Mouse (Mus musculus) forebrain, embryonic 11.5 days (tissue): ENCODE results near the gene Olfr1062. TPM values are rescaled to one million over a fixed set of nuclear protein-coding genes. Genes with fewer than 3 reads are reported as not detected.
"Not testable (repeated sequence)": the region's sequence is repeated elsewhere in the genome, so short reads cannot be mapped to it uniquely, and the experiment has no call there.

Experiments
- ATAC-seq: fragments of 200-750 bp; cut with Nextera tagmentation; replicated peaks from 2 replicates; pipeline ENCODE4 v1.8.0; 2017; ENCODE audit warnings: moderate TSS enrichment; ENCODE audit not compliant: low FRiP score
- DNase-seq: peaks from one replicate; pipeline ENCODE4 v3.0.0-alpha.2; 2017; ENCODE audit warnings: low spot score
- H3K27ac ChIP-seq: fragments of 300-500 bp; sonication (generic); 2 replicates; pipeline ENCODE4 v1.5.1; 2014; ENCODE audit warnings: low read depth, low read length
- H3K27me3 ChIP-seq: fragments of 300-500 bp; sonication (generic); 2 replicates; pipeline ENCODE4 v1.6.1; 2014; ENCODE audit warnings: mild to moderate bottlenecking, low read length, mixed read lengths; ENCODE audit not compliant: control insufficient read depth, insufficient read depth
- H3K36me3 ChIP-seq: fragments of 300-500 bp; sonication (generic); 2 replicates; pipeline ENCODE4 v1.6.1; 2014; ENCODE audit warnings: mild to moderate bottlenecking, low read length, moderate library complexity, mixed read lengths; ENCODE audit not compliant: control insufficient read depth, insufficient read depth
- H3K4me1 ChIP-seq: fragments of 300-500 bp; sonication (generic); replicated peaks from 2 replicates; pipeline ENCODE4 v1.6.1; 2014; ENCODE audit warnings: low read length, mixed read lengths; ENCODE audit not compliant: control insufficient read depth, insufficient read depth
- H3K4me2 ChIP-seq: fragments of 300-500 bp; sonication (generic); 2 replicates; pipeline ENCODE4 v1.6.1; 2014; ENCODE audit warnings: low read depth, mild to moderate bottlenecking, low read length, moderate library complexity, mixed read lengths; ENCODE audit not compliant: severe bottlenecking
- H3K4me3 ChIP-seq: fragments of 300-500 bp; sonication (generic); 2 replicates; pipeline ENCODE4 v1.5.1; 2014; ENCODE audit warnings: low read depth, low read length
- H3K9ac ChIP-seq: fragments of 300-500 bp; sonication (generic); 2 replicates; pipeline ENCODE4 v1.6.1; 2014; ENCODE audit warnings: low read length
- H3K9me3 ChIP-seq: fragments of 300-500 bp; sonication (generic); 2 replicates; pipeline ENCODE4 v1.6.1; 2016; ENCODE audit warnings: low read length, mixed read lengths; ENCODE audit not compliant: control insufficient read depth
- polyA plus RNA-seq: library from polyadenylated mRNA; unstranded; fragments of >200 nt; fragmentation: Nextera tagmentation; extraction: Ambion mirVana; gene quantifications from 2 replicates; pipeline ENCODE4 v1.2.1, GENCODE M21; 2014

Olfr1062 gene
- polyA plus RNA-seq, 1 experiment from 2014 or later: not detected

DNA sequence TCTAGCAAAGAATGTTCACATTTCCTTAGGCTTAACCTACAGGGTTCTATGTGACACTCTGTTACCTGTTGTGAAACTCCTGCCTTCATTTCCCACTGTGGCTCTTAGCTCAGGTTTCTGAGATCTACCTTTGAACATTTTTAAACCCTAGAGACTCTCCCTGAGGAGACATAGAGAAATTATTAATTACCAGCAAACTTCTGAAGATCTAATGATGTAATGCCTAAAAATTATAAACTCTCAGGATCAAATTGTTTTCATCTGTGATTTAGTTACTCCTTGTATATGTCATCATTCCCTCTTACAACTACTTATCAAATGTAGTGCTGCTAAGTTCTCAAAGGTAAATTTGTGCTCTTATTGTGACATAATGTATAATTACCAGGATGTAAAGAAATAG is 38.1 kb downstream of the Olfr1062 start, which contains the start of gene Olfr1058:
Gene Olfr1058, minus strand, starts transcription at position 101 of the 400 bp plus-strand sequence.
- not testable (repeated sequence) for H3K4me2 ChIP-seq, ATAC-seq, H3K4me1 ChIP-seq, H3K27me3 ChIP-seq, H3K9me3 ChIP-seq, H3K27ac ChIP-seq, H3K4me3 ChIP-seq, H3K36me3 ChIP-seq, DNase-seq, H3K9ac ChIP-seq

- DNase-seq (no peak), ATAC-seq (no peak)
- Histone ChIP-seq H3K4me2 (no peak within 1 kb of the TSS), H3K9me3 (no peaks in the 10 kb centered on the region), H3K4me1 (no peaks in the 10 kb centered on the region), H3K4me3 (no peak within 1 kb of the TSS), H3K36me3 (no peaks in the 10 kb centered on the region), H3K27me3 (no peaks in the 10 kb centered on the region), H3K9ac (no peak within 1 kb of the TSS), H3K27ac (no peak within 1 kb of the TSS)
These were observed 48.3 kb downstream of the Olfr1062 start, which contains the start of gene Olfr1057 for GRCm38 (mm10) chr2:86378293-86378692. Gene Olfr1057 (minus strand): TSS chr2:86378393.

Other genes with a start within 250 kb of the Olfr1062 start
- not detected in 2 replicates for gene Olfr1044, start 248.9 kb downstream of the Olfr1062 start, polyA plus RNA-seq
- gene Olfr52, start 241.1 kb downstream of the Olfr1062 start, polyA plus RNA-seq: not detected in 2 replicates
- not detected in 2 replicates for gene Olfr1045, start 223.7 kb downstream of the Olfr1062 start, polyA plus RNA-seq
- gene Olfr1046, start 207.4 kb downstream of the Olfr1062 start, polyA plus RNA-seq: not detected in 2 replicates
- gene Olfr1047, start 195.3 kb downstream of the Olfr1062 start, polyA plus RNA-seq: not detected in 2 replicates
- not detected in 2 replicates for gene Olfr1048, start 186.5 kb downstream of the Olfr1062 start, polyA plus RNA-seq
- gene Olfr1049, start 168.4 kb downstream of the Olfr1062 start, polyA plus RNA-seq: not detected in 2 replicates
- not detected in 2 replicates for gene Olfr1051, start 147.7 kb downstream of the Olfr1062 start, polyA plus RNA-seq
- gene Olfr1052, start 134.3 kb downstream of the Olfr1062 start, polyA plus RNA-seq: not detected in 2 replicates
- not detected in 2 replicates for gene Olfr1053, start 111.5 kb downstream of the Olfr1062 start, polyA plus RNA-seq
- gene Olfr1054, start 91.3 kb downstream of the Olfr1062 start, polyA plus RNA-seq: not detected in 2 replicates
- not detected in 2 replicates for gene Olfr1055, start 76.5 kb downstream of the Olfr1062 start, polyA plus RNA-seq
- gene Olfr1056, start 64.3 kb downstream of the Olfr1062 start, polyA plus RNA-seq: not detected in 2 replicates
- not detected in 2 replicates for gene Olfr1057, start 48.4 kb downstream of the Olfr1062 start, polyA plus RNA-seq
- not detected in 2 replicates for gene Olfr1058, start 38.2 kb downstream of the Olfr1062 start, polyA plus RNA-seq
- gene Olfr1061, start 12.7 kb downstream of the Olfr1062 start, polyA plus RNA-seq: not detected in 2 replicates
- gene Olfr1065, start 23.8 kb upstream of the Olfr1062 start, polyA plus RNA-seq: not detected in 2 replicates
- not detected in 2 replicates for gene Olfr1066, start 29.5 kb upstream of the Olfr1062 start, polyA plus RNA-seq
- gene Olfr228, start 60.6 kb upstream of the Olfr1062 start, polyA plus RNA-seq: not detected in 2 replicates
- not detected in 2 replicates for gene Olfr1076, start 81.7 kb upstream of the Olfr1062 start, polyA plus RNA-seq
- gene Olfr1079, start 115.7 kb upstream of the Olfr1062 start, polyA plus RNA-seq: not detected in 2 replicates
- not detected in 2 replicates for gene Olfr1080, start 131.5 kb upstream of the Olfr1062 start, polyA plus RNA-seq
- not detected in 2 replicates for gene Olfr1082, start 172.2 kb upstream of the Olfr1062 start, polyA plus RNA-seq
- not detected in 2 replicates for gene Olfr1084, start 213.0 kb upstream of the Olfr1062 start, polyA plus RNA-seq
- gene Olfr1085, start 235.3 kb upstream of the Olfr1062 start, polyA plus RNA-seq: not detected in 2 replicates